11 mouse cellular contexts compared by ENCODE assay signal in genomic region chr2:33641859-33642571, GRCm38 (mm10). TPM values are rescaled to one million over a fixed set of nuclear protein-coding genes. Genes with fewer than 3 reads are reported as not detected.
DNase-seq lines count a peak whose midpoint lies in the region; ATAC-seq and TF ChIP-seq lines count a peak whose summit lies in the region.
"Had no signal": no experiment of that assay in that cellular context is flagged by ENCODE, and none has a peak within 500 bp of the region (broad histone marks: within the 10 kb centered on the region; RNA-seq: fewer than 3 reads in every experiment).

No protein-coding gene starts in this region.

- H3K36me3 ChIP-seq in embryonic facial prominence, embryonic 15.5 days, result no peaks in the 10 kb centered on the region
- no peaks in the 10 kb centered on the region for H3K36me3 ChIP-seq in intestine, embryonic 16.5 days (ENCODE audit: control insufficient read depth, insufficient read depth, low read length)
- no peaks in the 10 kb centered on the region for H3K36me3 ChIP-seq in midbrain, postnatal 0 days (ENCODE audit: insufficient read depth, low read length)

- H3K27ac ChIP-seq in embryonic facial prominence, embryonic 15.5 days (replicated peaks), result no peak overlapping the region
- H3K27ac ChIP-seq in intestine, embryonic 16.5 days (ENCODE audit: low read length), result no peak overlapping the region
- no peak overlapping the region for H3K27ac ChIP-seq in midbrain, postnatal 0 days (ENCODE audit: low read depth, low read length)

- ATAC-seq in embryonic facial prominence, embryonic 15.5 days (ENCODE audit: insufficient number of reproducible peaks, low FRiP score, low TSS enrichment, low read depth), result no peak
- no peak for ATAC-seq in intestine, embryonic 16.5 days
- ATAC-seq in midbrain, postnatal 0 days (ENCODE audit: low FRiP score), result no peak
- ATAC-seq: Patski had no signal

- 3% methylated on average over 41 of the region's 41 CpGs for WGBS in embryonic facial prominence, embryonic 15.5 days
- under 1% methylated on average over 41 of the region's 41 CpGs for WGBS in intestine, embryonic 16.5 days
- WGBS in midbrain, postnatal 0 days, result 1% methylated on average over 40 of the region's 41 CpGs

- TF ChIP-seq CTCF in midbrain, postnatal 0 days (IDR thresholded peaks at IDR 0.05), result no peak

- 0 out of 2 replicates have a peak overlapping the region, but pooled peaks have one; percentile 9 for H3K9ac ChIP-seq in embryonic facial prominence, embryonic 15.5 days
- H3K9ac ChIP-seq in intestine, embryonic 16.5 days (ENCODE audit: low read depth, low read length), result no peak overlapping the region
- H3K9ac ChIP-seq in midbrain, postnatal 0 days (replicated peaks; ENCODE audit: low read length, poor library complexity, severe bottlenecking), result no peak overlapping the region

- peaks cover 36% of the 10 kb centered on the region for H3K4me1 ChIP-seq in embryonic facial prominence, embryonic 15.5 days
- H3K4me1 ChIP-seq in intestine, embryonic 16.5 days (ENCODE audit: control insufficient read depth, insufficient read depth, low read length), result peaks cover 25% of the 10 kb centered on the region
- H3K4me1 ChIP-seq in midbrain, postnatal 0 days (ENCODE audit: insufficient read depth, low read length), result no peaks in the 10 kb centered on the region

- peak overlapping the region; percentile 47 for H3K4me3 ChIP-seq in embryonic facial prominence, embryonic 15.5 days (replicated peaks)
- no peak overlapping the region for H3K4me3 ChIP-seq in intestine, embryonic 16.5 days (ENCODE audit: low read length)
- H3K4me3 ChIP-seq in midbrain, postnatal 0 days (ENCODE audit: low read depth, low read length), result peak overlapping the region; percentile 0; the same call in 1 of the 2 replicates

- DNase-seq in kidney, postnatal 4 days, result peak; percentile 30 to 51
- no peak for DNase-seq in kidney, adult 18-20 months
- DNase-seq in midbrain, postnatal 0 days (ENCODE audit: low spot score), result no peak
- no peak for DNase-seq in frontal cortex, adult 2 months (ENCODE audit: extremely low spot score in 1 of 2, low spot score in 1 of 2)
- no peak for DNase-seq in layer of hippocampus, postnatal 25 days (ENCODE audit: extremely low spot score in 1 of 2, low spot score in 1 of 2)
- no peak for DNase-seq in adrenal gland, postnatal 14 days
- DNase-seq: cerebellum, postnatal 36 days; lung, postnatal 14 days had no signal

- peak overlapping the region; percentile 74 for H3K4me2 ChIP-seq in embryonic facial prominence, embryonic 15.5 days (replicated peaks)
- H3K4me2 ChIP-seq in intestine, embryonic 16.5 days (ENCODE audit: low read depth, low read length), result 0 out of 2 replicates have a peak overlapping the region, but pooled peaks have one; percentile 4
- H3K4me2 ChIP-seq in midbrain, postnatal 0 days (ENCODE audit: low read depth, low read length, poor library complexity, severe bottlenecking), result peak overlapping the region; percentile 22; the same call in 1 of the 2 replicates

- H3K27me3 ChIP-seq in embryonic facial prominence, embryonic 15.5 days, result peaks cover 99% of the 10 kb centered on the region
- H3K27me3 ChIP-seq in intestine, embryonic 16.5 days (replicated peaks; ENCODE audit: control insufficient read depth, insufficient read depth, low read length), result peaks cover 94% of the 10 kb centered on the region
- H3K27me3 ChIP-seq in midbrain, postnatal 0 days (ENCODE audit: insufficient read depth, low read length), result peaks cover 81% of the 10 kb centered on the region
- H3K27me3 ChIP-seq: Patski had no signal

- no peaks in the 10 kb centered on the region for H3K9me3 ChIP-seq in embryonic facial prominence, embryonic 15.5 days (replicated peaks)
- no peaks in the 10 kb centered on the region for H3K9me3 ChIP-seq in intestine, embryonic 16.5 days (ENCODE audit: control insufficient read depth, low read length)
- no peaks in the 10 kb centered on the region for H3K9me3 ChIP-seq in midbrain, postnatal 0 days (ENCODE audit: low read length)

RNA-seq across cellular contexts. Expression of gene Lmx1b, which starts 1.7 kb away (rescaled TPM):
- 0.59 and 0.67 TPM in 2 replicates for polyA plus RNA-seq in embryonic facial prominence, embryonic 15.5 days (2015; fragmentation: Nextera tagmentation; extraction: Ambion mirVana)
- 0.04 TPM in 1 of 2 replicates, not detected in the other for polyA plus RNA-seq in intestine, embryonic 16.5 days (2015; fragmentation: Nextera tagmentation; extraction: Ambion mirVana)
- total RNA-seq in midbrain, postnatal 0 days (2014; rRNA removed), result 7.0 and 8.4 TPM in 2 replicates
- polyA plus RNA-seq in midbrain, postnatal 0 days (2015; fragmentation: Nextera tagmentation; extraction: Ambion mirVana), result 0.65 and 0.83 TPM in 2 replicates
- 0.36 and 0.38 TPM in 2 replicates for polyA plus RNA-seq in frontal cortex, adult 2 months (2012; rRNA removed)
- under 1 TPM; 0.22 to 0.31 TPM for total RNA-seq in layer of hippocampus, postnatal 25 days (2021)
- not detected in 2 replicates for total RNA-seq in adrenal gland, postnatal 14 days (2021)

Comparison
In these comparisons a context has a peak if more than half of its experiments do, and no peak if none do; other contexts are left out.
1. DNase-seq: peak in kidney, postnatal 4 days (2 of 2); none in kidney, adult 18-20 months (single experiment), midbrain, postnatal 0 days (single experiment), frontal cortex, adult 2 months (0 of 2), layer of hippocampus, postnatal 25 days (0 of 2) and adrenal gland, postnatal 14 days (single experiment).
2. H3K4me2 ChIP-seq: peak in every context shown above with its lines; median percentile 74 in embryonic facial prominence, embryonic 15.5 days; 22 in midbrain, postnatal 0 days; 4 in intestine, embryonic 16.5 days.